Mouse (Mus musculus) lung, postnatal 0 days (tissue): Measurements from ENCODE around the gene Atg7. TPM values are rescaled to one million over a fixed set of nuclear protein-coding genes. Genes with fewer than 3 reads are reported as not detected.
A peak's percentile ranks its signal among the peaks of the same experiment; 100 is the strongest.

Source experiments
- ATAC-seq: fragments of 200-750 bp; cut with Nextera tagmentation; 2 replicates; pipeline ENCODE4 v1.8.0; 2017; ENCODE audit warnings: moderate library complexity
- DNase-seq: peaks from one replicate; pipeline ENCODE4 v3.0.0-alpha.2; 2016; ENCODE audit warnings: low spot score
- H3K27ac ChIP-seq: fragments of 300-500 bp; sonication (generic); 2 replicates; pipeline ENCODE4 v1.5.1; 2014; ENCODE audit warnings: antibody characterized with exemption, mild to moderate bottlenecking, low read length, mixed read lengths
- H3K27me3 ChIP-seq: fragments of 300-500 bp; sonication (generic); replicated peaks from 2 replicates; pipeline ENCODE4 v1.6.1; 2014; ENCODE audit warnings: low read length, mixed read lengths; ENCODE audit not compliant: insufficient read depth
- H3K36me3 ChIP-seq: fragments of 300-500 bp; sonication (generic); 2 replicates; pipeline ENCODE4 v1.6.1; 2014; ENCODE audit warnings: low read length, mixed read lengths; ENCODE audit not compliant: insufficient read depth
- H3K4me1 ChIP-seq: fragments of 300-500 bp; sonication (generic); 2 replicates; pipeline ENCODE4 v1.6.1; 2014; ENCODE audit warnings: antibody characterized with exemption, low read depth, low read length, mixed read lengths; ENCODE audit not compliant: insufficient read depth
- H3K4me2 ChIP-seq: fragments of 300-500 bp; sonication (generic); replicated peaks from 2 replicates; pipeline ENCODE4 v1.6.1; 2014; ENCODE audit warnings: low read depth, mild to moderate bottlenecking, low read length, moderate library complexity, mixed read lengths
- H3K4me3 ChIP-seq: fragments of 300-500 bp; sonication (generic); 2 replicates; pipeline ENCODE4 v1.5.1; 2014; ENCODE audit warnings: low read depth, low read length
- H3K9ac ChIP-seq: fragments of 300-500 bp; sonication (generic); replicated peaks from 2 replicates; pipeline ENCODE4 v1.6.1; 2014; ENCODE audit warnings: low read depth, mild to moderate bottlenecking
- H3K9me3 ChIP-seq: fragments of 300-500 bp; sonication (generic); 2 replicates; pipeline ENCODE4 v1.6.1; 2016; ENCODE audit warnings: low read length, mixed read lengths
- CTCF ChIP-seq: IDR thresholded peaks from 2 replicates; pipeline ENCODE4 v1.5.1; 2016; ENCODE audit warnings: antibody characterized with exemption, mild to moderate bottlenecking
- EP300 ChIP-seq: IDR thresholded peaks from 2 replicates; pipeline ENCODE4 v1.6.1; 2016; ENCODE audit warnings: antibody characterized with exemption, mild to moderate bottlenecking, control low read depth
- WGBS: fragments of 180-500 bp; shearing (Covaris S2); extraction: QIAGEN DNeasy Blood & Tissue Kit; methylation state at CpG from one replicate; pipeline ENCODE4 v1.1.7; 2014; 5-methylcytosine and 5-hydroxymethylcytosine counted together
- polyA plus RNA-seq: library from polyadenylated mRNA; unstranded; fragments of >200 nt; fragmentation: Nextera tagmentation; extraction: Ambion mirVana; gene quantifications from 2 replicates; pipeline ENCODE4 v1.2.1, GENCODE M21; 2015

Gene Atg7
- polyA plus RNA-seq, 1 experiment from 2014 or later: 18.4 TPM

DNA sequence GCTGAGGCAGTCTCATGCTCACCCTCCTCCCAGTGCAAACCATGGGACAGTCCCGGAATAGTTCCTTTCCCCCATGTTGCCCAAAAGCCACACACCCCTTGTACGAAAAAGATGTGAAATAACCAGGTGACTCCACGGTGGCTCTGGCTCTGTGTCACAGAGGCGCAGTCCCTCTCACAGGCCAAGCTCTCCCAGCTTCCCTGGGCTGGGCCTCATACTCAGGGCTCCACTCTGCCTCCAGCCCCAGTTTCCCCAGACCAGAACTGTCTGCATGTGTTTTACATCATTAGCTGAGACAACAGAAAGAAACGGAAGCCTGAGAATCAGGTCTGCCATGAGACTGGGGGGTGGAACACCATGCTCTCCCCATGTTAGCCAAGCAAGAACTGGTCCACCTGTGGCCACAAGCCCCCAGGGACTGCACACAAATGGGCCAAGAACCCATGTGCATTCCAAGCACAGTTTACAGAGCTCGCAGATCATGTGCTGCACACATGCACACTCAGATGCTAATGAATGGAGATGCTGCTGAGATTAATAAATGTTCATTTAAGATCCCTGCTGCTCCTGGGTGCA, 226.7 kb downstream of the Atg7 start:
- H3K4me2 ChIP-seq: no peak overlapping the region
- no peak overlapping the region for H3K27ac ChIP-seq
- ATAC-seq (no peak), DNase-seq (no peak)
- 66% methylated on average over 6 of the region's 6 CpGs for WGBS
- no peaks in the 10 kb centered on the region for H3K27me3 ChIP-seq
- peaks cover 22% of the 10 kb centered on the region; the same call in 1 of the 2 replicates for H3K4me1 ChIP-seq
- H3K36me3 ChIP-seq: no peaks in the 10 kb centered on the region
- H3K9ac ChIP-seq: no peak overlapping the region
- TF ChIP-seq CTCF (no peak), EP300 (no peak)
- no peaks in the 10 kb centered on the region for H3K9me3 ChIP-seq
- no peak overlapping the region for H3K4me3 ChIP-seq

DNA sequence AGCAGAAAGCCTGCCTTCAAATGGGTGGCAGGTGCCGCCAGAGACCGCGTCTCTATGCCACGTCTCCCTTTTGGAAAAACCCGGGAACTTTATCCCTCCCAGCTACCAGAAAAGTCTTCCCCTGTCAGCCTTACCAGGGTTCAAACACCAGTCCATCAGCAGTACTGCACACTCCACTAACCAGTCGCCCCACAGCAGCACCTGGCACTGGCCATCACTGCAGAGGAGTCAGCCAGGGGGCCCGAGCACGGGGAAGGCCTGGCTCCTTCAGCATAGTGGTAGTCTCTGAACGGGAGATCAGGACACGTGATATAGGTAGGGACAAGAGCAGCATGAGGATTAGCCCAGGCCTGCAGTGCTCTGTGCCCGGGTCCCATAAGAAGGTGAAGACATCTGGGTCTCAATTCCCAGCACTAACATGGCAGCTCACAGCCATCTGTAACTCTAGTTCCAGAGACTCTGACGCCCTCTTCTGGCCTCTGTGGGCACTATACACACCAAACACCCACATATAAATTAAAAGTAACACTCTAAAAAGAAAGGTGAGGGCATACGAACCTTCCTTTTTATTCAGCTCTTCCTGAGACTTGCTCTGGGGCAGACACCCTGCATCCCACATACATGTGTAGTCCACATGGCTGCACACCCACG, 228.2 kb downstream of the Atg7 start:
- WGBS: 81% methylated on average over 14 of the region's 14 CpGs

DNA sequence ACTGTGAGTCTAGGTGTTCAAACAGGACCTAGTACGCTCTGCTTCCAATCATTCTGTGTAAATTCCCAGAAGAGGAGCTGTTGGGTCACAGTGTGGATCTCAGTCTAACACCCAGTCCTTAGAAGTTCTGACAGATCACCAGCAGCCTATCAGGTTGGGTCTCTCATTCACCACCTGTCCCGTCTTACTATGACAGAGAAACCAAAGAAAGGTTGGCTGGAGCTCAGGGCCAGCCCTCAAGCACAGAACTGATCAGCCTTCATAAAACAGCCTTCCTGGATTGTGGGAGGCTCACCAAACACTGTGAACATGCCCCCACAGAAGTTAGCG, 230.9 kb downstream of the Atg7 start:
- no peak overlapping the region for H3K4me3 ChIP-seq
- DNase-seq (no peak), ATAC-seq (no peak)
- H3K27me3 ChIP-seq: no peaks in the 10 kb centered on the region
- H3K9ac ChIP-seq: peak overlapping the region; percentile 63
- H3K9me3 ChIP-seq: no peaks in the 10 kb centered on the region
- WGBS: 51% methylated on average over 3 of the region's 3 CpGs
- TF ChIP-seq CTCF: no peak
- TF ChIP-seq EP300: no peak
- peaks cover 43% of the 10 kb centered on the region for H3K4me1 ChIP-seq
- 0 out of 2 replicates have a peak, but pooled peaks cover under 1% of the 10 kb centered on the region for H3K36me3 ChIP-seq
- H3K4me2 ChIP-seq: peak overlapping the region; percentile 73
- H3K27ac ChIP-seq: peak overlapping the region; percentile 96

More for the DNA sequence above, 228.2 kb downstream of the Atg7 start:
- H3K27me3 ChIP-seq: no peaks in the 10 kb centered on the region
- peaks cover 31% of the 10 kb centered on the region for H3K4me1 ChIP-seq
- no peaks in the 10 kb centered on the region for H3K9me3 ChIP-seq
- no peak overlapping the region for H3K4me3 ChIP-seq
- H3K36me3 ChIP-seq: no peaks in the 10 kb centered on the region
- no peak overlapping the region for H3K9ac ChIP-seq
- H3K4me2 ChIP-seq: no peak overlapping the region
- H3K27ac ChIP-seq: no peak overlapping the region
- TF ChIP-seq CTCF: peak; percentile 21; the same call in 1 of the 2 replicates
- TF ChIP-seq EP300: no peak
- no peak for ATAC-seq
- no peak for DNase-seq

- TF ChIP-seq EP300 (no peak), CTCF (peak; percentile 29)
- ATAC-seq (peak; percentile 16), DNase-seq (peak; percentile 58)
- H3K9me3 ChIP-seq: no peaks in the 10 kb centered on the region
- H3K27ac ChIP-seq: peak overlapping the region; percentile 96
- WGBS: 7% methylated on average over 19 of the region's 19 CpGs
- H3K9ac ChIP-seq: peak overlapping the region; percentile 63
- H3K4me3 ChIP-seq: peak overlapping the region; percentile 35
- H3K27me3 ChIP-seq: no peaks in the 10 kb centered on the region
- H3K36me3 ChIP-seq: 0 out of 2 replicates have a peak, but pooled peaks cover 4% of the 10 kb centered on the region
- H3K4me2 ChIP-seq: peak overlapping the region; percentile 73
- H3K4me1 ChIP-seq: peaks cover 49% of the 10 kb centered on the region
Observed at GRCm38 (mm10) chr6:114874138-114874928, 231.4 kb downstream of the Atg7 start.

DNA sequence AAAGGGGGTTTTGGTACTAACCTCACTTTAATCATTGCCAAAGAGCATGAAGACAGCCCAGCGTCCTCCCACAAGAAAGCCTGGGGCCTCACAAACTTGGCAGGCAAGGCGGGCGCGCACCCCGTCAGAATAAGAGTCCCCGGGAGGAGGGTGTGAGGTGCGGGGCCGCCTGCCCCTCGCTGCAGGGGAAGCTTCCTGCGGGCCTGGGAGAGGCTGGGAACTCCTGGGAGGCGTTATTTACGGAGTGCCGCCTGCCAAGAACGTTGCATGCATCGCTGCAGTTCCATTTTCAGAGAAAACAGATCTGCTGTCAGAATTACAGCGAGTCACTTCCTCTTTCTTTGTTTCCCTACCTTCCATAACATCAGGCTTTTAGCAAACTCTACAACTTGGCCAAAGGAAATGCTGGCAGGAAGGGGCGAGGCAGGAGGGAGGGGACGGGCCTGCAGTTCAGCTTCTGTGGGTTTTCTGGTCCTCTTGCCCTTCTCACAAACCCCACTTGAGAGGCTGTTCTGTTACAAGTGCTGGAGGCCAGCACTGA, 232.2 kb downstream of the Atg7 start:
- ATAC-seq (peak; percentile 91), DNase-seq (peak; percentile 95)
- WGBS: 3% methylated on average over 18 of the region's 18 CpGs
- Histone ChIP-seq H3K36me3 (0 out of 2 replicates have a peak, but pooled peaks cover 4% of the 10 kb centered on the region), H3K4me3 (peak overlapping the region; percentile 35), H3K4me2 (peak overlapping the region; percentile 73), H3K27ac (peak overlapping the region; percentile 96), H3K9me3 (no peaks in the 10 kb centered on the region), H3K27me3 (no peaks in the 10 kb centered on the region), H3K4me1 (peaks cover 54% of the 10 kb centered on the region), H3K9ac (peak overlapping the region; percentile 63; the same call in 1 of the 2 replicates)
- TF ChIP-seq CTCF (no peak; the same call in 1 of the 2 replicates), EP300 (peak; percentile 96)

DNA sequence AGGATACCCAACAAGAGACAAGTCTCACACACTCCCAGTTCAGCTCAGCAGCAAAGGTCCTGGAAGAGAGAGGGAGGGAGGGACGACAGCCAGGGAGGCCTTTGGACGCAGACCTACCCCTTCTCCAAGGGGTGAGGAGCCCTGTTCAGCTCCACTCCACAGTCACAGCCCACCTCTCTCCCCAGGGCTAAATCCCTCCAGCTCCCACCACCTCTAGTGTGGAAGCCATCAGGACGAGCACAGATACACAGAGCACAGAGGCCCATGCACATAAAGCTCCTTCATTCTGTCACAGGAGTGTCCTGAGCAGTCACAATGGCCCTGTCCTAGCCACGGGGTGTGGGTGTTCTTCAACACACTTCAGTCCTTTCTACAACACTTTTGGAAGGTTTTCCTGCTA, 233.1 kb downstream of the Atg7 start:
- H3K9me3 ChIP-seq: no peaks in the 10 kb centered on the region
- H3K36me3 ChIP-seq: 0 out of 2 replicates have a peak, but pooled peaks cover 4% of the 10 kb centered on the region
- no peak for DNase-seq
- no peak overlapping the region for H3K9ac ChIP-seq
- TF ChIP-seq EP300 (no peak), CTCF (no peak)
- H3K4me2 ChIP-seq: no peak overlapping the region
- H3K27me3 ChIP-seq: no peaks in the 10 kb centered on the region
- 10% methylated on average over 4 of the region's 4 CpGs for WGBS
- peaks cover 58% of the 10 kb centered on the region for H3K4me1 ChIP-seq
- no peak overlapping the region for H3K4me3 ChIP-seq
- peak overlapping the region; percentile 96 for H3K27ac ChIP-seq
- ATAC-seq: no peak
